8 mouse cellular contexts compared by ENCODE assay signal in genomic region chr19:53312951-53313683, GRCm38 (mm10). TPM values are rescaled to one million over a fixed set of nuclear protein-coding genes. Genes with fewer than 3 reads are reported as not detected.
DNase-seq lines count a peak whose midpoint lies in the region; ATAC-seq lines count a peak whose summit lies in the region.

No protein-coding gene starts in this region.

- peak overlapping the region; percentile 80 for H3K9ac ChIP-seq in hindbrain, embryonic 12.5 days

- H3K36me3 ChIP-seq in hindbrain, embryonic 12.5 days, result no peaks in the 10 kb centered on the region

- WGBS in hindbrain, embryonic 12.5 days, result under 1% methylated on average over 62 of the region's 63 CpGs

- ATAC-seq in hindbrain, embryonic 12.5 days (ENCODE audit: low FRiP score), result peak; percentile 20

- no peaks in the 10 kb centered on the region for H3K27me3 ChIP-seq in hindbrain, embryonic 12.5 days

- peak overlapping the region; percentile 89 for H3K4me2 ChIP-seq in hindbrain, embryonic 12.5 days (replicated peaks)

- peaks cover 34% of the 10 kb centered on the region for H3K4me1 ChIP-seq in hindbrain, embryonic 12.5 days

- peak overlapping the region; percentile 97 for H3K27ac ChIP-seq in hindbrain, embryonic 12.5 days

- peak overlapping the region; percentile 95 for H3K4me3 ChIP-seq in hindbrain, embryonic 12.5 days

- DNase-seq in Muller cell, postnatal 12 days (ENCODE audit: inconsistent ontology term), result peak; percentile 78
- peak; percentile 87 for DNase-seq in cerebellum, adult 9-11 months
- peak; percentile 75 to 78 for DNase-seq in frontal cortex, postnatal 14 days (ENCODE audit: low spot score in 2 of 2)
- peak; percentile 76 for DNase-seq in left cerebral cortex, adult 11 months (ENCODE audit: low spot score)
- peak; percentile 87 for DNase-seq in lung, postnatal 4 days
- peak; percentile 61 for DNase-seq in retina, postnatal 7 days (ENCODE audit: low read depth, low spot score)
- DNase-seq in urinary bladder, adult 18-20 months (ENCODE audit: low spot score in 2 of 2), result peak; percentile 55 to 64

- H3K9me3 ChIP-seq in hindbrain, embryonic 12.5 days (replicated peaks), result no peaks in the 10 kb centered on the region

RNA-seq across cellular contexts. Expression of gene Mxi1, which starts 2.8 kb away (rescaled TPM):
- polyA plus RNA-seq in hindbrain, embryonic 12.5 days (2016; fragmentation: Nextera tagmentation; extraction: Ambion mirVana), result 76.2 and 78.4 TPM in 2 replicates

RNA-seq across cellular contexts. Expression of gene Gm10197, which starts 58.4 kb away (rescaled TPM):
- not detected in 2 replicates for polyA plus RNA-seq in hindbrain, embryonic 12.5 days (2016; fragmentation: Nextera tagmentation; extraction: Ambion mirVana)

Comparison
In these comparisons a context has a peak if more than half of its experiments do, and no peak if none do; other contexts are left out.
1. Peak in every context shown above with its lines: DNase-seq, ATAC-seq, H3K4me3 ChIP-seq and H3K27ac ChIP-seq.